Mouse (Mus musculus) neural tube, embryonic 15.5 days (tissue): ENCODE data around the gene Vdr. TPM values are rescaled to one million over a fixed set of nuclear protein-coding genes. Genes with fewer than 3 reads are reported as not detected.

Experiments
- ATAC-seq: fragments of 200-750 bp; cut with Nextera tagmentation; 2 replicates; pipeline ENCODE4 v1.8.0; 2017; ENCODE audit warnings: mild to moderate bottlenecking, moderate TSS enrichment, moderate library complexity; ENCODE audit not compliant: low FRiP score
- H3K27ac ChIP-seq: fragments of 300-500 bp; sonication (generic); replicated peaks from 2 replicates; pipeline ENCODE4 v1.5.1; 2015; ENCODE audit warnings: mild to moderate bottlenecking, inconsistent platforms
- H3K27me3 ChIP-seq: fragments of 300-500 bp; sonication (generic); replicated peaks from 2 replicates; pipeline ENCODE4 v1.6.1; 2015; ENCODE audit warnings: inconsistent platforms
- H3K36me3 ChIP-seq: fragments of 300-500 bp; sonication (generic); 2 replicates; pipeline ENCODE4 v1.6.1; 2015; ENCODE audit warnings: inconsistent platforms
- H3K4me1 ChIP-seq: fragments of 300-500 bp; sonication (generic); 2 replicates; pipeline ENCODE4 v1.6.1; 2015; ENCODE audit warnings: inconsistent platforms
- H3K4me2 ChIP-seq: fragments of 300-500 bp; sonication (generic); 2 replicates; pipeline ENCODE4 v1.6.1; 2015; ENCODE audit warnings: inconsistent platforms, mild to moderate bottlenecking, moderate library complexity
- H3K4me3 ChIP-seq: fragments of 300-500 bp; sonication (generic); replicated peaks from 2 replicates; pipeline ENCODE4 v1.5.1; 2015; ENCODE audit warnings: mild to moderate bottlenecking, inconsistent platforms
- H3K9ac ChIP-seq: fragments of 300-500 bp; sonication (generic); replicated peaks from 2 replicates; pipeline ENCODE4 v1.6.1; 2015; ENCODE audit warnings: mild to moderate bottlenecking, inconsistent platforms
- H3K9me3 ChIP-seq: fragments of 300-500 bp; sonication (generic); replicated peaks from 2 replicates; pipeline ENCODE4 v1.6.1; 2016; ENCODE audit warnings: inconsistent platforms
- WGBS: fragments of 180-500 bp; shearing (Covaris S2); methylation state at CpG from one replicate; pipeline ENCODE4 v1.1.7; 2015; ENCODE audit warnings: mixed read lengths; 5-methylcytosine and 5-hydroxymethylcytosine counted together
- polyA plus RNA-seq: library from polyadenylated mRNA; unstranded; fragments of >200 nt; fragmentation: Nextera tagmentation; extraction: Ambion mirVana; gene quantifications from 2 replicates; pipeline ENCODE4 v1.2.1, GENCODE M21; 2015

The Vdr gene
- polyA plus RNA-seq, 1 experiment from 2014 or later, result 0.17 TPM

DNA sequence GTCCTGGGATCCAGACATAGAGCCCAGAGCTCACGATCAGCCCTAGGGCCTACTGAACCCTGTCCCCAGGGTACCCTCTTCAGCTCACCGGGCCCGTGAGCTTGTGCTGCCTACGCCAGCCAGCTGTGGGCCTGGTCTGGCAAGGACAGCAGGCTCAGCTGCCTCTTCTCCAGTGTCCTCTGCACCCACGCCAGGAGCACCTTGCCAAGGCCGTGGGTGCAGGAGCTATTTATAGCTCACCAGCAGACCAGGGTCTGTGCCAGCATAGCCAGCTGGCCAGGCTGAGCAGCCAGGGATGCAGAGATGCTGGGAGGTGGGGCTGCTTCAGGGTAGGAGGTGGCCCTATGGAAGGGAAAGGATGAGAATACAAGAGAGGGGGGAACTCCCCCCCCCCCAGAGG, 98.3 kb downstream of the Vdr start:
- peak overlapping the region; percentile 65 for H3K27ac ChIP-seq
- H3K4me2 ChIP-seq, result no peak overlapping the region
- H3K9ac ChIP-seq, result 0 out of 2 replicates have a peak overlapping the region, but pooled peaks have one; percentile 10
- peaks cover 48% of the 10 kb centered on the region for H3K4me1 ChIP-seq
- ATAC-seq, result peak; percentile 42
- 39% methylated on average over 6 of the region's 6 CpGs for WGBS
- H3K9me3 ChIP-seq, result no peaks in the 10 kb centered on the region
- H3K27me3 ChIP-seq, result no peaks in the 10 kb centered on the region
- H3K4me3 ChIP-seq, result no peak overlapping the region
- H3K36me3 ChIP-seq, result peaks cover 28% of the 10 kb centered on the region

DNA sequence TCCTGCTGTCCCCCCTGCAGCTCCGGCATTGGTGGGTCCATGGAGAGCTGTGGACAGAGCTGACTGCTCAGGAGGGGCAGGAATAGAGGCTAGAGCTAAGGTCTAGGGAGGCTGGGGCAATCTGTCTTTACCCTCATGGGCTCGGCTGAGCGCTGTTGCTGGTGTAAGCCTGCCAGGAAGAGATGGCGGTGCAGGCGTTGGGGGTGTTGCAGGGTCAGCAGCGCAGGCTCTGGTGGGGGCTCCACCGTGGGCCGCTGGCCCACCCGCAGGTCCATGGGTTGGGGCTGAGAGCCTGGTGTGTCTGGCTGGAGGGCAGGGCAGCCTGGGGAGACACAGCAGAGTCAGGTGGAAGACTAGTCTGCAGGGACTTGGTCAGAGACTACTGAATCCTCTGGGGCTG, 99.1 kb downstream of the Vdr start:
- Histone ChIP-seq H3K27me3 (no peaks in the 10 kb centered on the region), H3K4me3 (no peak overlapping the region), H3K36me3 (peaks cover 36% of the 10 kb centered on the region), H3K9me3 (no peaks in the 10 kb centered on the region), H3K4me1 (peaks cover 48% of the 10 kb centered on the region), H3K27ac (peak overlapping the region; percentile 65; the same call in 1 of the 2 replicates), H3K4me2 (no peak overlapping the region), H3K9ac (no peak overlapping the region)
- no peak for ATAC-seq
- 83% methylated on average over 9 of the region's 9 CpGs for WGBS

DNA sequence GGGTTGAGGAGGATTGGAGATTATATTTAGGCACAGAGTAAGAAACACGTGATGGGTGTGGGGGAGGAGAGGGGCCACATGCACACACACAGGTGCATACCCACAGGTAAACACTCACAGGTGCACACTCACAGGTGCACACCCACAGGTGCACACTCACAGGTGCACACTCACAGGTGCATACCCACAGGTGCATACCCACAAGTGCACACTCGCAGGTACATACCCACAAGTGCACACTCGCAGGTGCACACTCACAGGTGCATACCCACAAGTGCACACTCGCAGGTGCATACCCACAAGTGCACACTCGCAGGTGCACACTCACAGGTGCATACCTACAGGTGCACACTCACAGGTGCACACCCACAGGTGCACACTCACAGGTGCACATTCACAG, 100.0 kb downstream of the Vdr start:
- no peak for ATAC-seq
- Histone ChIP-seq H3K4me2 (no peak overlapping the region), H3K27me3 (no peaks in the 10 kb centered on the region), H3K4me1 (peaks cover 48% of the 10 kb centered on the region), H3K9me3 (no peaks in the 10 kb centered on the region), H3K9ac (no peak overlapping the region), H3K27ac (no peak overlapping the region), H3K36me3 (peaks cover 39% of the 10 kb centered on the region), H3K4me3 (no peak overlapping the region)
- WGBS, result 93% methylated on average over 5 of the region's 5 CpGs

DNA sequence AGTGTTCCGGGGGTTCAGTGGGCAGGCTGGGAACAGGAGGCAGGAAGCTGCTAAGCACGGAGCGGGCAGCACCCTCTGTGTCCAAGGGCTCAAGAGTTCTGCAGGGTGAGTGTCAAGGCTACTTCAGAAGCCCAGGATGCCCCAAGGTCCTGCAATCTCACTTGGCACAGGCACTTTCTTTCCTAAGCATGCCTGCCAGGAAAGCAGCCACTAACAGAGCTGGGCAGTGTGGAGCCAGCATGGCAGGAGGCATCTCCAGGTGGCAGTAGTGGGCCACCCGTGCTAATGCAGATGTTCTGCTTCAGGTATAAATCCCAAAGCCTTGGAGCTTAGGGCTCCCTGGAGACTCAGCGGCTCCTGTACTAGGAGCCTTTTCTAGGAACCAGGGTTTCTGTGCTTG, 100.5 kb downstream of the Vdr start:
- Histone ChIP-seq H3K9me3 (no peaks in the 10 kb centered on the region), H3K4me3 (no peak overlapping the region), H3K27ac (no peak overlapping the region), H3K36me3 (peaks cover 42% of the 10 kb centered on the region), H3K9ac (no peak overlapping the region), H3K4me2 (no peak overlapping the region), H3K4me1 (peaks cover 44% of the 10 kb centered on the region), H3K27me3 (no peaks in the 10 kb centered on the region)
- 87% methylated on average over 5 of the region's 5 CpGs for WGBS
- ATAC-seq, result no peak

DNA sequence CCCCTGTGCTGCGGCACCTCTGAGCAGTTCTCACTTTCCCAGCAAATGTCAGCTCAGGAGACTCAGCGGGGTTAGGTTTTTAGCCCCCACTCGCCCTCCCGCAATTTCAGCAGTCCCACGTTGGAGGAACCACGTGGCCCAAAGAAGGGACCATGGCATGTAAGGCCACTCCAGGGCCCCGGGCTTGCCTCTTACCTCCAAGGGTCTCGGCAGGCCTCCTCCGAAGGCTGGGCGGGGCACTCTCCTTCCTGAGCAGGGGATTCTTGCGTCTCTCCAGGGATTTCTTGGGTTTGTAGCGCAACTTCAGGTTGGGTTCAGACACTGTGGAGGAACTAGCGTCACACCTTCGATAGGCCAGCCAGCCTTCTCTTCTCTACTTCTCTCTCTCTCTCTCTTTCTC, 101.2 kb downstream of the Vdr start:
- peaks cover 37% of the 10 kb centered on the region for H3K4me1 ChIP-seq
- H3K9me3 ChIP-seq, result no peaks in the 10 kb centered on the region
- no peak overlapping the region for H3K27ac ChIP-seq
- no peak overlapping the region for H3K9ac ChIP-seq
- peaks cover 46% of the 10 kb centered on the region for H3K36me3 ChIP-seq
- H3K4me2 ChIP-seq, result no peak overlapping the region
- ATAC-seq, result no peak
- no peaks in the 10 kb centered on the region for H3K27me3 ChIP-seq
- H3K4me3 ChIP-seq, result no peak overlapping the region
- 84% methylated on average over 14 of the region's 14 CpGs for WGBS

DNA sequence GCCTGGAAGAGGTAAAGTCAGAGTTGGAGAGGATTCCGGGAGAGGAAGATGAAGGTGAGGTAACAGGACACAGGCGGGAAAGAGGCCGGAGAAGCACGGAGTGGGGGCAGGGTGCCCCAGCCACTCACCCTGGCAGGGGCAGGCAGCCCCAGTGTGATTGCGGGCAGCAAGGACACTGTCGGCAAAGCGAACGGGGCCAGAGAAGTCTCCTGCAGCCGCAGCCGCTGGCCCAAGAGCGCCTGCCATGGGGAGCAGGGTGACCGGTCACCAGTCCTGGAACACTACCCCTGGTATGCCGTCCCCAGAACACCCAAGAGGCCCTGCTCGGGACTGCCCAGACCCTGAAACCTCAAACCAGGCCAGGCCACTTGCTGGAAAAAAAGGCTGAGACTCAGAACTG, 101.9 kb downstream of the Vdr start:
- WGBS, result 91% methylated on average over 14 of the region's 14 CpGs
- Histone ChIP-seq H3K36me3 (peaks cover 46% of the 10 kb centered on the region), H3K27me3 (no peaks in the 10 kb centered on the region), H3K4me2 (no peak overlapping the region), H3K9ac (no peak overlapping the region), H3K27ac (no peak overlapping the region), H3K4me1 (peaks cover 31% of the 10 kb centered on the region), H3K4me3 (no peak overlapping the region), H3K9me3 (no peaks in the 10 kb centered on the region)
- ATAC-seq, result no peak

DNA sequence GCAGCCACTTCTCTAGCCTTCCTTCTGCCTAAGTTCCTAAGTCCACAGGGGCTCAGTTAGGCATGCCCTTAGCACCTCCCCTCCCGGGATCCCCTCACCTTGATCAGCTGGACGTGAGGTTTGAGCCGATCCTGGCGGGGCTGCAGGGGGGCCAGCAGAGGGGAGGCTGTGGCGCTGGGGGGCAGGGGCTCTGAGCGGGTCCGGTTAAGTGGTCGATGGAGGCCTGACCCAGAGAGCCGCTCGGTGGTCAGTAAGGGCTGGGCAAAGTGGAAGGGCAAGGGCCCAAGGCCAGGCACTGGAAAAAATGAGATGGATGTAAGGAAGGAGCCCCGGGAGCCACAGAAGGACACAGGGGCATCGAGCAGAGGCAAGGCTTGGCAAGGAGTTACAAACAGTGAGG, 102.6 kb downstream of the Vdr start:
- H3K36me3 ChIP-seq, result peaks cover 46% of the 10 kb centered on the region

More for the DNA sequence above, 102.6 kb downstream of the Vdr start:
- H3K27ac ChIP-seq, result no peak overlapping the region
- no peaks in the 10 kb centered on the region for H3K9me3 ChIP-seq
- WGBS, result 77% methylated on average over 12 of the region's 12 CpGs
- H3K4me3 ChIP-seq, result no peak overlapping the region
- H3K4me2 ChIP-seq, result no peak overlapping the region
- no peak overlapping the region for H3K9ac ChIP-seq
- no peaks in the 10 kb centered on the region for H3K27me3 ChIP-seq
- ATAC-seq, result no peak
- peaks cover 25% of the 10 kb centered on the region for H3K4me1 ChIP-seq

Other genes with a start within 250 kb of the Vdr start
- 30.5 and 31.3 TPM in 2 replicates for gene Rpap3, start 204.8 kb downstream of the Vdr start, polyA plus RNA-seq
- gene Endou, start 179.3 kb downstream of the Vdr start, polyA plus RNA-seq, result 0.15 and 3.5 TPM in 2 replicates
- gene Rapgef3, start 142.7 kb downstream of the Vdr start, polyA plus RNA-seq, result 12.5 and 19.5 TPM in 2 replicates
- 99.0 and 101 TPM in 2 replicates for gene Slc48a1, start 132.1 kb downstream of the Vdr start, polyA plus RNA-seq
- gene Hdac7, start 66.1 kb downstream of the Vdr start, polyA plus RNA-seq, result 26.5 and 32.1 TPM in 2 replicates
- 48.0 and 48.6 TPM in 2 replicates for gene Tmem106c, start 53.6 kb upstream of the Vdr start, polyA plus RNA-seq
- gene Col2a1, start 94.1 kb upstream of the Vdr start, polyA plus RNA-seq, result 33.8 and 62.9 TPM in 2 replicates
- 85.6 and 94.3 TPM in 2 replicates for gene Pfkm, start 182.0 kb upstream of the Vdr start, polyA plus RNA-seq
- 16.8 and 22.5 TPM in 2 replicates for gene Senp1, start 183.1 kb upstream of the Vdr start, polyA plus RNA-seq